Mouse (Mus musculus) heart, postnatal 14 days (tissue): ENCODE measurements around the gene Ccdc110. TPM values are rescaled to one million over a fixed set of nuclear protein-coding genes. Genes with fewer than 3 reads are reported as not detected.

ENCODE experiments used
- DNase-seq, 2 experiments: peaks; one replicate each; pipeline ENCODE4 v3.0.0; 2021 to 2022
- intact Hi-C: fragments of 180-260 bp; cut with DNase I; formaldehyde crosslinking; loops from one replicate; pipeline ENCODE4 v1.15.1; 2025
- long read RNA-seq, 2 experiments: library from polyadenylated mRNA; stranded (forward); transcript quantifications; one replicate each; pipeline ENCODE4 v2.0.0; 2021
- total RNA-seq, 2 experiments: library from RNA; stranded (reverse); gene quantifications; 2 replicates each; pipeline ENCODE4 v1.2.3; 2021

Gene Ccdc110
- total RNA-seq: not detected
- long read RNA-seq, experiment 1: 0 reads
- long read RNA-seq, experiment 2: 0 reads

GRCm38 (mm10) chr8:45934582-45935014, at the start of gene Ccdc110:
Ccdc110 (plus strand) TSS chr8:45934619.
- DNase-seq: peak; percentile 98 to 99
- intact Hi-C loops: loop anchor here (1.0 to 5.0 kb wide), 6 partner anchors 47 to 572 kb away; partner anchors contain the start of gene Pdlim3

- DNase-seq: peak; percentile 70 to 74
- intact Hi-C loops: loop anchor here (2.0 to 5.0 kb wide), 3 partner anchors 40 to 68 kb away; partner anchors contain the start of gene Ccdc110
These were observed 49.2 kb upstream of the Ccdc110 start, which contains the start of gene Pdlim3 for GRCm38 (mm10) chr8:45885202-45885685. Pdlim3 (plus strand) TSS chr8:45885461.

- intact Hi-C loops: loop anchor here (2.0 to 5.0 kb wide), 3 partner anchors 41 to 69 kb away; partner anchors contain the start of gene Ccdc110
- DNase-seq: peak; percentile 23 to 30
These were observed 48.6 kb upstream of the Ccdc110 start for GRCm38 (mm10) chr8:45885775-45886174.

- intact Hi-C loops: loop anchor here (5.0 kb wide), 1 partner anchor 43 kb away; the partner anchor contains the start of gene Ccdc110
- DNase-seq: no peak
These were observed 44.7 kb upstream of the Ccdc110 start for GRCm38 (mm10) chr8:45889737-45890136.

- DNase-seq: no peak
- intact Hi-C loops: no loop called here
These were observed 37.8 kb upstream of the Ccdc110 start for GRCm38 (mm10) chr8:45896590-45896989.

GRCm38 (mm10) chr8:45899783-45900182, 34.6 kb upstream of the Ccdc110 start:
- intact Hi-C loops: no loop called here
- DNase-seq: no peak

- DNase-seq: no peak
- intact Hi-C loops: no loop called here
These were observed 32.8 kb upstream of the Ccdc110 start for GRCm38 (mm10) chr8:45901626-45902025.

- intact Hi-C loops: no loop called here
- DNase-seq: peak in 1 of 2 experiments; percentile 28
These were observed 30.8 kb upstream of the Ccdc110 start for GRCm38 (mm10) chr8:45903659-45904058.

- intact Hi-C loops: no loop called here
- DNase-seq: no peak
These were observed 28.7 kb upstream of the Ccdc110 start for GRCm38 (mm10) chr8:45905591-45906250.

- DNase-seq: no peak
- intact Hi-C loops: no loop called here
These were observed 28.2 kb upstream of the Ccdc110 start for GRCm38 (mm10) chr8:45906251-45906619.

- DNase-seq: no peak
- intact Hi-C loops: no loop called here
These were observed 20.7 kb upstream of the Ccdc110 start for GRCm38 (mm10) chr8:45913707-45914106.

- DNase-seq: no peak
- intact Hi-C loops: no loop called here
These were observed 17.9 kb upstream of the Ccdc110 start for GRCm38 (mm10) chr8:45916496-45916895.

GRCm38 (mm10) chr8:45917040-45917679, 17.3 kb upstream of the Ccdc110 start:
- intact Hi-C loops: no loop called here

GRCm38 (mm10) chr8:45918891-45919290, 15.5 kb upstream of the Ccdc110 start:
- no peak for DNase-seq
- intact Hi-C loops: no loop called here

More at GRCm38 (mm10) chr8:45917040-45917679, 17.3 kb upstream of the Ccdc110 start:
- DNase-seq: peak in 1 of 2 experiments; percentile 21

- no peak for DNase-seq
- intact Hi-C loops: no loop called here
These were observed 14.0 kb upstream of the Ccdc110 start for GRCm38 (mm10) chr8:45920392-45920791.

GRCm38 (mm10) chr8:45922116-45922515, 12.3 kb upstream of the Ccdc110 start:
- intact Hi-C loops: no loop called here
- no peak for DNase-seq

- DNase-seq: no peak
- intact Hi-C loops: loop anchor here (5.0 kb wide), 1 partner anchor 140 kb away; no protein-coding TSS in a partner anchor
These were observed 2.6 kb downstream of the Ccdc110 start for GRCm38 (mm10) chr8:45936986-45937385.

GRCm38 (mm10) chr8:45946283-45946682, 11.9 kb downstream of the Ccdc110 start:
- intact Hi-C loops: no loop called here
- DNase-seq: no peak

GRCm38 (mm10) chr8:45950622-45951021, 16.2 kb downstream of the Ccdc110 start:
- intact Hi-C loops: no loop called here
- no peak for DNase-seq

- no peak for DNase-seq
- intact Hi-C loops: no loop called here
These were observed 36.5 kb downstream of the Ccdc110 start for GRCm38 (mm10) chr8:45970894-45971293.

GRCm38 (mm10) chr8:45973988-45974505, 39.6 kb downstream of the Ccdc110 start:
- intact Hi-C loops: no loop called here
- DNase-seq: no peak
